Mouse (Mus musculus): Measurements from ENCODE around the gene Pde4d.

The Pde4d gene

DNA sequence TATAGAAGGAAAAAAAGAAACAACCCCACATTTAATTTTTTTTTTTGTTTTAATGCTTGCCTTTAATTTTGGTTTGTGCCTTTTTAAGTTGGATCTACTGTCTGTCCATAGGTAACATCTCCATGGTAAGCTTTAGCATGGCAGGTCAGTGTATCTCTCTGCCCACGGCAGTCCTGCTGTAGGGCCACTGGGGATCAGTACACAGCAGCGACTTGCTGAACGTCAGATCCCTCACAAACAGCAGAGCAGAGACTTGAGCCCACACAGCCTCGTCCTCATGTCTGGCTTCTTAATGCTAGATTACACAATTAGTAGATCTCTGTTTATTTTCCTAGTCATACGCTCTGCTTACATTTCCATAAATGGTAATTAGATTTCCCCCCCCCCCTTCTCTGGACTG, 782.8 kb downstream of the Pde4d start:
- intact Hi-C loops (cut with DNase I): no loop called here

GRCm38 (mm10) chr13:109233911-109234613, 784.3 kb downstream of the Pde4d start:
- intact Hi-C loops (cut with DNase I): no loop called here

DNA sequence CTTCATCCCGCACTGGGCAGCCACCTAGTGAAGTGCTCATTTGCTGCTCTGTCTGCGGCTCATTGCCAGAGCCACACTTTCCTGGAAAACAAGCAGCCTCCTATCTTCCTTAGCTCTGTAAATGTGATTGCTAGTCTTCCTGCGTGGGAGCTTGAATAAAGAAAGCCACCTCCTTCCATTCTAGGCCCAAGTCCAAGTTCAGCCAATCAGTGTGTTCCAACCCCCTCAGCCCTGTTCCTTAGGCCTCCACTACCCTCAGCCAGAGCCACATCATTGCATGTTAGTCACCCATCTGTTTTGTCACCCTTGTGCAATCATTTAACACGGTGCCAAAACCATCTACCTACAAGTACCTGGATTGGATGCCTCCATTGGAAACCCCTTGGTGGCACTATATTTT, 786.3 kb downstream of the Pde4d start:
- intact Hi-C loops (cut with DNase I): loop anchor here (2.0 kb wide), 1 partner anchor 21 kb away; no protein-coding TSS in a partner anchor

DNA sequence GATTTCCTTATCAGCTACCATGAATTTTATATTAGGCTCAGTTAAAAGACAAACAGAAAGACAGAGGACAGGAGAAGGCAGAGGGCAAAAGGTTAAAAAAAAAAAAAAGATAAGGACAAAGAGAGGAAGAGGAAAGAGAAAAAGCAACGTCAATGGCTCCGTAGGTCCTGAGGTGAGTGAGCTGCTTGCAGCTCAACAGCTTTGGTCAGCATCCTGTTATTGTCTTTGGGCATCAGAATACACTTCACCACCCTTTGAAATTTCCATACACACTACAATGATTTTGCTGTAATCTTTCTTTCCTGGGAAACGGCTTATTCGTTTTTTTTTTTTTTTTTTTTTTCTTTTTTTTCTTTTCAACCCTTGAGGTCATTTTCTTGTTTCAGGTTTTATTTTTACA, 788.9 kb downstream of the Pde4d start:
- intact Hi-C loops (cut with DNase I): no loop called here

DNA sequence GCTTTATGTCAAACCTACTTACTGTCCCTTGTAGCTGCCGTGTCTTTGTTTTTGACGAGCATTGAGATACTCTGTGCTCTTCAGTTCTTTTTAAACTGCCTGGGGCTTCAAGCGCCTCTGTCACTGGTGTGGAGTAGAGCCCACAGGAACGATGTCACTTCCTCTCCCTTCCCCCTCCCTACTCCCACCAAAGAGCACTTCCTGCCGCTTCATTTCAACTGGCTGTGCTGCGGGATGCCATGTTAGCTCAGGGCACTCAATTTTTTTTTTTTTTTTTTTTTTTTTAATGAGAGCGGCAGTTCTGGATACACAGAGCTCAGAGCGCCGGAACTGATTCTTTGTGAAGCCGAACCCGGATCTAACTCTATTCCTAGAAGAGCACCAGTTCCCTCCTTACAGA, 789.5 kb downstream of the Pde4d start:
- intact Hi-C loops (cut with DNase I): no loop called here

DNA sequence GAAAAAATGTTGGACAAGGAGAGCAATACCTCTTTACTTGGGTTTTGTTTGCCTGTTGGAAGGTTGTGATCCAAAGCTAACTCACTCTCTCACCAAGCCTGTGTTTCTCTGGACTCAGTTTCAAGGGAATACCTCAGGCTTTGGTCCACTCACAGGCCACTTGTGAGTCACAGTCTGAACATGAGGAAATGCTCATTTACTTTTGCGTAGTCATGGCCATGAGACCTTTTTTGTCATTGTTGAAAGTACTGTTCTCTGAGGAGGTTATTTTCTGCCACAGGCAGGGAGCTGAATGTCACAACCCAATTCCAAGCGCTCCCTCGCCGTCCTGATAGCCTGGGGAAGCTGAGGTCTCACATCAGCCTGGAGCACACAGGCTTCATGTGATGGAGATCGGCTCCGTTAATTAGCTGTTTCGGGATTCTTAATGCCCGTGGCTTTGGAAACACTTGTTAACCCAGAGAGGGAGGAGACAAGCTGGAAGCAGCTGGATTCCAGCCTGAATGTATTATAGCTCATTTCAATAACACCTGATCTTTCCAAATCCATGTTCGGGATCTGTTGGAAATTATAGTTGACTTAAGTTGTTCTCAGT, 792.8 kb downstream of the Pde4d start:
- intact Hi-C loops (cut with DNase I): no loop called here

- intact Hi-C loops (cut with DNase I): no loop called here
Observed at GRCm38 (mm10) chr13:109243160-109243559, 793.4 kb downstream of the Pde4d start.

DNA sequence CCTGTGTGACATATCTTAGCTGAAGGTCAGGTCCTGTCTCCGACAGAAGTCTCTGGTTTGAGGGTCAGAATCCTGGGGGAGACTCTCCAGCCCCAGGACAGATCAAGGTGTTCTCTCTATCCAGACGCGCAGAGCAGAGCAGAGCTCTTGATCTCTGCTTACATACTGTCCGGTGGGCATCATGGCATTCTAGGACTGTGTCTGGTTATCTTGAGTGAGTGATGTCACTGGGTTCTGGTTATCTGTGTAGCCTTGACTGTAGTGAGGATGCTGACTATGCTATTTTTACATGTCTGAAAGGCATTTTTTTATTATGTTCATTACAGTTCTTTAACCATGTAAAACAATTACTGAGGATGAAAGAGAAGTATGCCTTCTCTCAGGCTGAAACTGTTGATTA, 797.3 kb downstream of the Pde4d start:
- intact Hi-C loops (cut with DNase I): no loop called here

DNA sequence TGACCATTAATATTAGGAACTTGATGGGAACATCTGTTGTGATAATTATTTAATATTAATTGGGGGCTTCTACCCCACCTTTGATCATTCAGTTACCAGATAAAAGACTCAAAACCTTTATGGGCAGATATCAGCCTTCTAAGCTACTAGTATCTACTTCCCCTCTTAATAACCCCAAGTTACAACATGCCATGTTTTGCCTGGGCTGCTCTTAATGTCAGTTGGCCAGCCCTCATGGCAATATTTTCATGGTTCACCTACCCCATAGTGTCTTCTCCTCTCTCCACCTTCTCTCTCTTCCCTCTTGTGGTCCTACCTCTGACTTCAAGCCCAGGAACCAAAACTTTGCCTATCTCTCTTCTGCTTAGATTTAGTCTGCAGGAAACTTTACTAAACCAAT, 799.6 kb downstream of the Pde4d start:
- intact Hi-C loops (cut with DNase I): no loop called here

- intact Hi-C loops (cut with DNase I): loop anchor here (2.0 kb wide), 1 partner anchor 19 kb away; no protein-coding TSS in a partner anchor
Observed at GRCm38 (mm10) chr13:109255634-109256033, 805.9 kb downstream of the Pde4d start.

DNA sequence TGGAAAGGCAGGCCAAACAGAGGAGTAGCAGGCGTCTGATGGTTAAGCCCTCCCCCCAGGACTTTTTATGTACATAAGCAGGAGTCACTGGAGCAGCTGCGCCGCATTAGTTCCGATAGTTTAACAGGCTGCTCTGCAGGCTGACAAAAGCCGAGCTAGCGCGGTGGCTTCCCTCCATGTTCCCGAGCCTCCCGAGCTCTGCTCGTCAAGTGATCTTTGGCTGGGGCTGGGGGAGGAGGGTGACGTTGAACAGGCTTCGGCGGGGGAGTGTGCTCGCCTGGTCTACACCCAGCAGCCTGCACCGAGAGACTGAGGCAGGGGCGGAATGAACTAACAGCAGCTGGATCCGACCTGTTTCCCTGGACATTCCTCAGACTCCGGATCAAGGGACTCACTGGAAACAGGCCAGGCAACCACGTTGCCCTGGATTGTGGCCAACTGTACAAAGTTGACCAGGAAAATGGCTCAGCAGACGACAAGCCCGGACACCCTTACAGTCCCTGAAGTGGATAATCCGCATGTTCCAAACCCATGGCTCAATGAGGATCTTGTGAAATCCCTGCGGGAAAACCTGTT, 810.6 kb downstream of the Pde4d start:
- intact Hi-C loops (cut with DNase I): no loop called here

GRCm38 (mm10) chr13:109260796-109261516, 811.2 kb downstream of the Pde4d start:
- intact Hi-C loops (cut with DNase I): no loop called here

DNA sequence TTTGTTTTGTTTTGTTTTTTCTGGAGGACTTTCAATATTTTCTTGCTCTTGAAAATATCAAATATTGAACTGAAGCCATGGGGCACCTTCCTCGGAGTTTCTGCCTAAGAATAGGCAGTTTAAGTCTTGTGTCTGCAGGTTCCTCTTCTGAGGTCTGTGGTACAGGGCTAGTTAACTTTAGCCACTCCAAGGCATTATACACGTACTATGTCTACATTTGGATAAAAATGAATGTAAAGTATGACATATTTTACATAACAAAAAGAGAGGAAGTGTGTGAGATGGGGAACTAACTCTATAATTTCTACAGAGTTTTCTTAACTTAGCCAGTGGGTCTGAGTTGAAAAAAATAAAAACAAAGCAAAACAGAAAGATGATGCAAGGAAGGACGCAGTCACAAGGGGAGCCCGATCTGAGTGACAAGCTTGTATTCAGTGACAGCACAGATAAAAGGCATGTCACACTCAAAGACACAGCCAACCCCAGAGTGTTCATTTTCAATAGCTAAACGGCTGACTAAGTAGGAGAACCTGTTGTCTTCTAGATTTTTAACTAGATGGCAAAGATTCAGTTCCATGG, 812.0 kb downstream of the Pde4d start:
- intact Hi-C loops (cut with DNase I): no loop called here

- intact Hi-C loops (cut with DNase I): no loop called here
Observed at GRCm38 (mm10) chr13:109262501-109262900, 812.8 kb downstream of the Pde4d start.

DNA sequence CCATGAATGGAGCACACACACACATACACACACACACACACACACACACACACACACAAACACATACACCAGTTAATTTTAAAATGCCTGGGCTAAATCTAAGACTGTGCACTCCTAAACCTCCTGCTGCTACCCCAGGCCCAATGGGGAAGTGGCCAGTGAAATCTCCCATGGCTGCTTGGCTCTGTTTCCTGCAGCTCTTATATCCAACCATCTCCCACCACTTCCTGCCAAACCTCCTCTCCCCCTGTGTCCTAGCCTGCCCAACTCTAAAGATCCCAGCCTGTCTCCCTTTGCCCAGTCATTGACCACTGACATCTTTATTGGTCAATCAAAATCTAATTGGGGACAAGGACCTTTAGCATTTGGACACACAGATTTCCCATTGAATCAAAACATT, 814.1 kb downstream of the Pde4d start:
- intact Hi-C loops (cut with DNase I): no loop called here

DNA sequence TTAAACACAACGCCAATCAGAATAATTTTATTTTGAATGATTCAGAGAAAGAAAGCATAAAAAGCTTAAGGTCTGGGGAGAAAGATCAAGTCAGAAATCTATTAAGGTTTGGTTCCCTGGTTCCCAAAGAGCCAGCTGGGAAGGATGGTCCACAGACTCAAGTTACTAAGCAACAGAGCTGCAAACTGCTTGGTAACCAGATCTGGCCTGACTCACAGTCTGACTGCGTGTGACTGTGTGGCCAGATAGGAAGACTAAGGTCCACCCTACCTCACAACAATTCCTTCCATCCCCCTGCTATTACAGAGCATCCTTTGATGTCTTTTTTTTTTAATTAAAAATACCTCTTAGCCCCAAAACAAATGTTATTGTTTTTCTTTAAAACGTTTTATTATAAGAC, 818.5 kb downstream of the Pde4d start:
- intact Hi-C loops (cut with DNase I): no loop called here

DNA sequence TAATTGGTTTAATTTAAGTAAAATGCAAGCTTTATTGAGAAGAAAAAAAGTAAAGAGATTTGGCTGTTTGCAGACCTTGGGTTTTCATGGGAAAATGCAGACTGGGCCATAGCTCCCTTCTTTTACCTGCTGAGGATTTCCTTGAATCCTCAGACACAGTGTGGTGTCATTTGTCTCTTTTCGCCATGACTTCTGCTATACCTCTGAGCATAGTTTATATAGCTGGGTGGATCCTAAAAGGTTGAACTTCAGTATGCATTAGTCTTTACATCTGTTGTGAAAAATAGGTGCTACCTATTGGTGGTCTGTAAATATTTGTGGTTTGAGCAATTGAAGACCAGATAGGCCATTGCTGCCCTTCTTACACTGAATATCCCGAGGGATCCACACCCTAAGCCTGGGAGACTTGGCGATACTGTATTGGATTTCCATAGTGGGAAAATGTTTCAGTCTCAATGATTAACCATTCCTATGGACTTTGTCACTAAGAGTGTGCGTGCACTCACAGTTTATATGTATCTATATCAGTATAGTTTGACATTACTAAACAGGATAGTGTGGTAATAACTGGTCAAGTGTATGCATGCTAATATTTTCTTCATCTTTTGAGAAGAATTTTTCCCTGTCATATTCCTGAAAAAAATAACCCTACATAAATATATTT, 819.0 kb downstream of the Pde4d start:
- intact Hi-C loops (cut with DNase I): no loop called here

- intact Hi-C loops (cut with DNase I): no loop called here
Observed at GRCm38 (mm10) chr13:109274869-109275268, 825.1 kb downstream of the Pde4d start.

GRCm38 (mm10) chr13:109277792-109278191, 828.0 kb downstream of the Pde4d start:
- intact Hi-C loops (cut with DNase I): no loop called here

GRCm38 (mm10) chr13:109278504-109278912, 828.8 kb downstream of the Pde4d start:
- intact Hi-C loops (cut with DNase I): no loop called here

DNA sequence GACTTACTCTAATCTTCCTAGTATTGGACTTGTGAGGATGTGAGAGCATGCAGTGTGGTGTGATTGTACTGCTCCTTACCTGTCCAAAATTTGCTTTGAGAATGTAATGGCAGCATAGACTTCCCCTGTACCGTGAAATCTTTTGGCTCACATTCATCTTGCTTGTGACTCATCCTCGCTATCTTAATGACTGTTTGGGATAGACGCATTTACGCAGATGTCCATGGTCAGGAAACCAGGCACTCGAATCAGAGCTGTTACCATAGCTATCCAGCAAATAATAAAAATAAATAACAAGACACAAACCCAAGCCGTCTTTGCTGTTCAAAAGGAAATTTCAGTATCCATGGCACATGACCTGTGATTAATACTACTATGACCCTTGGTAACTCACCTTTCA, 829.5 kb downstream of the Pde4d start:
- intact Hi-C loops (cut with DNase I): no loop called here
